Mouse (Mus musculus): ENCODE measurements around the gene Rtn4.

- no peak for TF ChIP-seq POLR2A (IDR thresholded peaks at IDR 0.05; ENCODE audit: borderline replicate concordance, insufficient read depth, low read length)
- no peak for TF ChIP-seq CTCF (IDR thresholded peaks at IDR 0.05; ENCODE audit: borderline replicate concordance, insufficient read depth, low read depth, low read length)
Measured at GRCm38 (mm10) chr11:29706845-29707244, 14.1 kb downstream of the Rtn4 start.
